Mouse (Mus musculus) heart, adult 2 months (tissue): ENCODE measurements around the gene Tgfb2.

Experiments
- CTCF ChIP-seq: fragments of 200-600 bp; IDR thresholded peaks from 2 replicates; pipeline ENCODE4 v1.8.1; 2022; ENCODE audit warnings: antibody characterized with exemption, mild to moderate bottlenecking, moderate library complexity
- POLR2A ChIP-seq: fragments of 200-500 bp; IDR thresholded peaks from 2 replicates; pipeline ENCODE4 v1.6.1; 2011; ENCODE audit warnings: mild to moderate bottlenecking, low read depth, low read length, control low read depth; ENCODE audit not compliant: insufficient read depth

- TF ChIP-seq CTCF (no peak), POLR2A (no peak)
Measured at GRCm38 (mm10) chr1:186714980-186715896, 9.4 kb upstream of the Tgfb2 start.
